Mouse (Mus musculus) E14TG2a.4 (cell line): ENCODE data around the gene G530012D18Rik.
"Not testable (repeated sequence)": the region's sequence is repeated elsewhere in the genome, so short reads cannot be mapped to it uniquely, and the experiment has no call there.

Source experiments
- CTCF ChIP-seq: conservative IDR thresholded peaks from 2 replicates; pipeline ENCODE4 v1.5.1; 2014; ENCODE audit warnings: low read length
- NANOG ChIP-seq: IDR thresholded peaks from 2 replicates; pipeline ENCODE4 v1.6.1; 2014; ENCODE audit warnings: borderline replicate concordance, low read length, mixed read lengths

DNA sequence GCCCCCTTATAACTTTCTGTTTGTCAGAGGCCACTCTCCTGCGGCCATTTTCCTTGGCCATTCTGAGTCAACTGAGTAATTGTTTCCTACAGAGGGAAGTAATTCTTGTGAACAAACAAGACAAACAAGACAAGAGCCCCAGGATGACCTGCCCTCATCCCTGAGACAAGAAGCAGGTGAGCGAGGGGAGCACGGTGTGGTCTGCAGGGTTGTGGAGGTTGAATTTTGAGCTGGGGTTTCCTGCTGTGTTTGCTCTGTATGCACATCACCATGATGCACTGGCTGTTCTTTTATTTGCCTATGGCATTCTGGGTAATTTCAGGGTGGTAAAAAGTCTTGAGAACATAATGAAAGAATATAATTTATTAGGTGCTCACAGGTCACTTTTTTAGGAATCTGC, 39.6 kb downstream of the G530012D18Rik start:
- not testable (repeated sequence) for TF ChIP-seq CTCF, NANOG
